Mouse (Mus musculus) neutrophil, adult 5-6 weeks (primary cell): ENCODE data around the gene Trp73. TPM values are rescaled to one million over a fixed set of nuclear protein-coding genes. Genes with fewer than 3 reads are reported as not detected.
A peak's percentile ranks its signal among the peaks of the same experiment; 100 is the strongest.

ENCODE experiments used
- ATAC-seq: fragments of 151-379, 151-347 bp; 2 replicates; pipeline ENCODE4 v1.8.0; 2017; ENCODE audit warnings: mild to moderate bottlenecking, moderate TSS enrichment; ENCODE audit not compliant: insufficient number of reproducible peaks, poor library complexity, low FRiP score, severe bottlenecking; ENCODE audit errors: extremely low read depth
- total RNA-seq: library from RNA; stranded (forward); fragments of 200-1000 nt; gene quantifications from 2 replicates; pipeline ENCODE4 v1.2.3, GENCODE M21; 2017

Trp73 gene
- total RNA-seq, 1 experiment from 2014 or later: not detected

GRCm38 (mm10) chr4:154109216-154109849, 30.7 kb downstream of the Trp73 start:
- no peak for ATAC-seq

- no peak for ATAC-seq
These were observed 33.4 kb downstream of the Trp73 start for GRCm38 (mm10) chr4:154106497-154107061.

DNA sequence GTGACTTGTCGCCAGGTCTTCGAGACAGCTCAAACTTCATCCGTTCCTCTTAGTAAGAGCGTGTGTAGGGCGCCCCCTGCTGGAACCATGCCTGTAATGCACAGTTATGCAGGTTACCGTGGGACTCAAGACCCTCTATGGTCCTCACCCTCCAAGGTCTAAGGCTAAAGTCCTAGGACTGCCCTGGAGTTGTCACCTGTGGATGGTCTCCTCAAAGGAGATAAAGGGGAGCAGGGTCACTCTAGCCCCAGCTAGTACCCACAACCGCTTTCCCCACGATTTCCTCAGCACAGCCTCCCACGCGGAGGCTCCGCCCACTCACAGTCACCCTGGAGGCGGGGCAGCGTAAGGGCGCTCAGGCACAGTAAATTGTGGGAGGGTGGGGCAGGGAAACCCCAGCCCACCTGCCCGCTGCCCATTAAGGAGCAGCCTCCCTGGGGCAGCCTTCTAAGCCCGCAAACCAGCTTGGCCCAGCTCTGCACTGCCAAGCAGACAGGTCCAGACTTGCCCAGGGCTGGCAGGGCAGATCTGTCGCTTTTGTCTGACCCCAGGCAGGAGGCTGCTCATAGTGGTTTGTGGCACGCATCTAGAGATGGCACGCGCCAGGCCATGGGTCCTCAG, 34.5 kb downstream of the Trp73 start:
- peak; percentile 28; the same call in 1 of the 2 replicates for ATAC-seq

DNA sequence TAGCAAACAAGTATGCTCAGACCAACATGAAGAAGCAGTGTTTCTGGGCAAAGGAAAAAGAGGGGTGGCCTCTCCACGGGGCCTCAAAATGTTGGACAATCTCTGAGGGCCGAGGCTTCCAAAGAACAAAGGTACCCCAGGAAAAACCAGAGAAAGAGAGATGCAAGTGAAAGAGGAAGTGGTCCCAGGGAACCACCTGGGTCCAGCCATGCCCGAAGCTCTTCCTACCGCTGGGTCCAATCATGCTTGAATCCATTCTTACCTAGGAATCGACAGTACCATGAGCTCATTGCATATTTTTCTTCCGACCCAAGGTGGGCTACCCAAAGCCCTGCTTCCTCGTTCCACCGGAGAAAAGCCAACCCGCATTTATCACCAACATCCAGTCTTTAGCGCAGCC, 36.1 kb downstream of the Trp73 start:
- ATAC-seq: no peak

- ATAC-seq: no peak
These were observed 36.6 kb downstream of the Trp73 start for GRCm38 (mm10) chr4:154103386-154103785.

DNA sequence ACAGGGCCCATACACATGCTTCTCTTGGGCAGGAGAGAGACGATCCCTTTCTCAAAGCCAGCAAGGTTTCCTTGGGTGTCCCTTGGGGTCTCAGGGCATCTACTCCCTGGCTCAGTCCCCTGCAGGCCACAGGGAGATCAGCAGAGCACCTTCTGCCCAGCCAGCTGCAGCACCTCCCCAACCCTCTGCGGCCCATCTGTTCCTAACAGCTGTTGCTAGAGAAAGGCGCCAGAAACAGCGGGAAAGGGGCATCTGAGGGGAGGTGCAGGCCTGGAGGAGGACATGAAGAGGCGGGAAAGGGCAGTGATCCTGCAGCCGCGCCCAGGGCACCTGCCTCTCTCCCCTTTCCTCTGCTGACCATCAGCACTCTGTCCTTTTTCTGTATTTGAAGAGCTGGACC, 40.6 kb downstream of the Trp73 start:
- no peak for ATAC-seq

DNA sequence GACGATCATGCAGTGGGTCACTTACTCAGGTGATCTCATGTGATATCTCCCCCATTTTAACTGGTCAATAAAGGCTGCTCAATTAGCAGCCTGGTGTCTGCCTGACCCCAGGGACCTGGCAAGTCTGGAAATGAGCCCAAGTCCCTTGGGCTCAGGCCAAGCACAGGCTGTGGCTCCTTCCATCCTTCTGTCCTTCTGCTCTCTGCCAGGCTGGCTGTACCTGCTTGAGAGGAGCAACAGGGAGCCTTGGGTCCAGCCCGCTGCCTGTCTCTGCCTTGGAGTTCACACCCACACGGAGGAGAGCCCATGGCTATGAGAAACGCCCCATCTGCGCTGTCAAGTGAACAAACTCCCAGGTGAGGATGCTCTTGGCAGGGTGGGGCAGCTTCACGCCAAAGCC, 43.9 kb downstream of the Trp73 start:
- no peak for ATAC-seq

DNA sequence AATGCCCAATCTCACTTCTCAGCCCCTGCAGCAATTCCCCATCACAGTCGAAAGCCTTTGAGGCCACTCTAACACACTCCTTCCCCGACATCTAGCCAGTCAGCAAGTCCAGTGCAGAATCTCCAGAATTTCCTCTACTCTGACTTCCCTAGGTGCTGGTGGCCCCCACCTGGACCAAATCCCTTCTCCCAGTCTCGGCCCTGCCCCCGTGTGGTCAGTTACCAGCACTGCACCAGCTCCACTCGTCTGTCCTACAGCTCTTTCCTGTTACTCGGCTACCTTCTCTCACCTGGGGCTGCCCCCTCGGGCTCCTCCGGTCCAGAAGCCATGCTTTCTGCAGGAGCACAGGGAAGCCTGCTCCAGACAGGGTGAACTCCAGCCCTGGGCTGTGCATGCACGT, 46.8 kb downstream of the Trp73 start:
- no peak for ATAC-seq

DNA sequence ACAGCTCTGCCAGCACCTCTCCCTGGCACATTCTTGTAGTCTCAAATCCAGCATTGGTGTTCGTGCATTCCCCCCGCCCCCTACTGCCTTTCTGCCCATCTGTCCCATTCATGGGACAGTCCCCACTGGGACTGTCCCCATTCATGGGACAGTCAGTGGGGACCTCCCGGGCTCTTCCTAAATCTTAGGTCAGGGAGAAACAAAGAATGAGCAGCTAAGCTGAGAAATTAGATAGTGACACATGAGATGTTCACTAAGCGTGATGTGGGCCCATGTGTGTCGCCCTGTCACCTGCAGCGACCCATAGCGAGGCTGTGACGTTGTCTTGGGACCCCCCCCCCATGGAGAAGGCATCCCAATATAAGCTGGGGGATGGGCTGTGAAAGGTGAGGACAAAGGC, 48.7 kb downstream of the Trp73 start:
- no peak for ATAC-seq

GRCm38 (mm10) chr4:154089205-154089604, 50.8 kb downstream of the Trp73 start:
- ATAC-seq: no peak

DNA sequence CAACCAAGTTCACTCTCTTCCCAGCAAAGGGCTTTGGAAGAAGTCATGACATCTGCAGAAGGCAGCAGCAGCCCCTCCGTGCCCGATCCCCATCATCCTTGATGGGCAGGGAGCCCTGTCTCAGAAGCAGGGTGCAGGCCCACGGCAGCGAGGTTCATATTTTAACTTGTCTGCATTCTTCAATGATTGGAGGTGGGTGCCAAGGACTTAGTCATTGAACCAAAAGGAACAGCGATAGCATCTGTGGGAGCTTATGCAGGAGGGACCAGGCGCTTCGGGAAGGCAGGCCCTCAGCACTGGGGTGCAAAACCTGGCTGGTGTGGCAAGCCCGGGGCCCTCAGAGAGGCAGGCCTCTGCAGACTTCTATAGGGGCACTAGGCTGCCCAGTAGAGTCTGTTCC, 53.6 kb downstream of the Trp73 start:
- ATAC-seq: no peak

DNA sequence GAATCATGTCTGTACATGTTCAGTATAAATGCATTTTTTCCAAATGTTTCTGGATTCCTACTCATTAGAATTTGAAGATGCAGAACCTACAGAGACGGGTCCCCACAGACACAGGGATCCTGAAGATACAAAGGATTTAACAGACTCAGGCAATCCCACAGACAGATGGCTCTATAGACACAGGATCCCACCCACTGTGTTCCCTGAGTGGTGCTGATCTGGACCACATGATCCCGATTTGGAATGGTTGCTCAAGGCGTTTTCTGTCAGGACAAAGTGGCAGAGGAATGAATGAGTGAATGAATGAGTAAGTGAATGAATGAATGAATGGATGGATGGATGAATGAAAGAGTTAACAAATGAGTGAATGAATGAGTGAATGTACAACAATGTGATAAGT, 54.2 kb downstream of the Trp73 start:
- no peak for ATAC-seq

DNA sequence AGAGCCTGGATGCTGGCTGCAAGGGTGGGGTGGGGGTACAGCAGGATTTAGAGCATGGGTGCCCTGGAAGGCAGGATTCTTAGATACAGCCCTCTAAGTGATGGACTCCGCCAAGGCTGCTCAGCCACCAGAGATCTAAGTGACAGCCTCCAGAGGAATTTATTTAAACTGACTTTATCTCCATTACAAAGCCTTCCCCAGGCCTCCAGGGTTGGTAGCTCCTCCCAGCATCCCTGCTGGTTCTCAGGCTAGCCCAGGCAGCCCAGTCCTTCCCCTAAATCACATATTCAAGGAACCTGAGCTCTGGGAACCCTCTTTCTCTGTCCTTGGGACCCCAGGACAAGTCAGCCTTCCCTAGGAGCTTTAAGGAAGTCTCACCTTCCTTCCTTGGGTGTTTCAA, 58.0 kb downstream of the Trp73 start:
- no peak for ATAC-seq

DNA sequence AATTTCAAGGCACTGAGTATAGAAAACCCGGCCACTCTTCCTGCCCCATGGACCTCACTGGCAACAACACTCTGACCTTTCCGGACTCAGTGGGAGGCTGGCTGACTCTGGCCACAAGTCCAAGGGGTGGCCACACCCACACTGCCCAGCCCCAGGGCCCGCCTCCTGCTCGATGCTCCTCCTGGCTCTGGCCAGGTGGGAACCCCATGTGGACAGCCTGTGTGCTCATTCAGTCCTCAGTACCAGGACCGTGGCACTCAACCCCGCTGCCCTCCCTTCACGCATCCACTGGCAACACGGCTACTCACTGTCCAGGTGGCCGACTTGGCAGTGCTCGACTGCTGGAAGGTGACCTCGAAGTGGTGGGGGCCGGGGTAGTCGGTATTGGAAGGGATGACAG, 59.0 kb downstream of the Trp73 start:
- ATAC-seq: no peak

GRCm38 (mm10) chr4:154080211-154080610, 59.8 kb downstream of the Trp73 start:
- ATAC-seq: no peak

DNA sequence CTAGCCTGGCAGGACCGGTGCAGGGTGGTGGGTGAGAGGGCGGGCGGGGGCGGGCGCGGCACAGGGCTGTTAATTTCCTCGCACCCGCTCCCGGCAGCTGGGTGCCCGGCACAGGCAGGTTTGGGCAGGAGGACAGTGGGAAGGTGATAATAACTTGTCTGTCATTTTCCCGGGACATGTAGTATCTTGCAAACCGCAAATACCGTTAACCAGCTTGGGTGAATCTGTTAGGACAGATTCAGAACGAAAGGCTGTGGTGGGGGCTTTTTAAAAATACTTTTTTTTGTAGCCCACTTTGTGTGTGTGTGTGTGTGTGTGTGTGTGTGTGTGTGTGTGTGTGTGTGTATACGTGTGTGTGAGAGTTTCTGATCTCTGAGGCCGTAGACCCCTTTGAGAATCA, 68.1 kb downstream of the Trp73 start:
- no peak for ATAC-seq

DNA sequence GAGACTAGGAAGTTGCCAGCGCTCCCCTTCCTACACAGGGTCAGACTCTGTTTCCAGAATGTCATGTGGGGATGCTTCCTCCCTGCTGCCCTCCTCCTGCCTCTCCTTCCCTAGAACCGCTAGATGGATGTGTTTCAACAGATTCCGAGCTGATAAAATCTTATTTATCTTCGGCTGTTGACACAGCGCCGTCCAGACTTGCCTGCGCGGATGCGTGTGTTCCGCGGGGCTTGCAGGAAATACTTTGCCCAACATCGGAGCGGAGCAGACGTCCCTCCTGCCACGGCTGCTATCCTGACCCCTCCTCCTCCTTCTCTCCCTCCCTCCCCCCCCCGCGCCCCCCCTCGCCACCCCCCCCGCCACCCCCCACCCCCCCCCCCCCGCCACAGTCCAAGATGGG, 68.5 kb downstream of the Trp73 start:
- no peak for ATAC-seq

GRCm38 (mm10) chr4:154070896-154071295, 69.1 kb downstream of the Trp73 start:
- no peak for ATAC-seq

DNA sequence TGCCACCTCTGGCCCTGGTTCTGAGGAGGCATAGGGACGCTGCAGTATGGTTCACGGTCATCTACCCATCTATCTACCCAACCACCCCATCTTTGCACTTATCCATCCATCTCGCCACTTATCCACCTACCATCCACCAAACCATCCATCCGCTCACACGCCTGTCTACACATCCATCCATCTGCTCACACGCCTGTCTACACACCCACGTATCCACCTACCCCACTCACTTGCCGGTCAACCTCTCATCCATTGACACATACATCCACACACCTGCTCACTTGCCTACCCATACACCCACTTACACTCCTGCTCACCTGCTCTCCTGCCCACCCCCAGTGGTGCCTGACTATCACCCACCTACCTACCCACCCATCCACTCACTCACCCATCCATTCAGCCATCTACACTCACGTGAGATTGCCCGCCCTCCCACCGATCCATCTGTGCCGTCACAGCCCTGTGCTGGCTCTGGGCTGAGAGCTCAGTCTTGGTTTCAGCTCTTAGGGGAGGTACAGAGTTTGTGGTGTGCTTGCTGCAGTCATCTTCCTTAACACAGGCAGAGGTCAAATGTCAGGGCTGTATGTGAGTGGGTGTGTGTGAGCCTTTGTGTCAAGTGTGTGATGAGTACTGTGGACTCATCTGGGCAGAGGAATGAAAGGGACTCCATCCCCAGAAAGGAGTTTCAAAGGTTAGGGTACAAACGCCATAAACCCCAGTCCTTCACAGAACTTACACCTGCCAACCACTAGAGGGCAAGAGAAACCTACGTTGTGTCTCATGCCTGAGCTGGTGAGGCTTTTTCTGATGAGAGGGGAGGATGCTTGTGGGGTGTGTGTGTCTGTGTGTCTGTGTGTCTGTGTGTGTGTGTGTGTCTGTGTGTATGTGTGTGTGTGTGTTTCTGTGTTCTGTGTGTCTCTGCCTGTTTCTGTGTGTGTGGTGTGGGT, 74.9 kb downstream of the Trp73 start:
- no peak for ATAC-seq

- ATAC-seq: no peak
These were observed 82.3 kb downstream of the Trp73 start for GRCm38 (mm10) chr4:154057696-154058095.
